Mouse (Mus musculus) spleen, adult 2 months (tissue): ENCODE results near the gene Rnf111. TPM values are rescaled to one million over a fixed set of nuclear protein-coding genes. Genes with fewer than 3 reads are reported as not detected.
A peak's percentile ranks its signal among the peaks of the same experiment; 100 is the strongest.

ENCODE experiments used
- DNase-seq, 2 experiments: peaks; one replicate each; pipeline versions ENCODE4 v3.0.0 to v3.0.0-alpha.2; 2012 to 2021; ENCODE audit warnings: low spot score in 2 of 2, low read depth in 1 of 2
- H3K27ac ChIP-seq: fragments of 200-500 bp; 2 replicates; pipeline ENCODE4 v1.5.1; 2012; ENCODE audit warnings: low read length, inconsistent platforms; ENCODE audit not compliant: insufficient read depth
- H3K27me3 ChIP-seq: fragments of 200-500 bp; 2 replicates; pipeline ENCODE4 v1.6.1; 2012; ENCODE audit warnings: mild to moderate bottlenecking, moderate library complexity, low read length, inconsistent platforms; ENCODE audit not compliant: control insufficient read depth, insufficient read depth
- H3K36me3 ChIP-seq: fragments of 200-500 bp; 2 replicates; pipeline ENCODE4 v1.6.1; 2012; ENCODE audit warnings: mild to moderate bottlenecking, low read length, inconsistent platforms; ENCODE audit not compliant: control insufficient read depth, insufficient read depth
- H3K4me1 ChIP-seq: fragments of 200-500 bp; 2 replicates; pipeline ENCODE4 v1.6.1; 2011; ENCODE audit warnings: inconsistent platforms; ENCODE audit not compliant: control insufficient read depth, insufficient read depth, insufficient read length
- H3K4me3 ChIP-seq: fragments of 200-500 bp; 2 replicates; pipeline ENCODE4 v1.5.1; 2011; ENCODE audit warnings: mild to moderate bottlenecking, inconsistent platforms; ENCODE audit not compliant: insufficient read depth, insufficient read length; ENCODE audit errors: extremely low read depth
- CTCF ChIP-seq: fragments of 200-500 bp; IDR thresholded peaks from 2 replicates; pipeline ENCODE4 v1.5.1; 2011; ENCODE audit warnings: mild to moderate bottlenecking, inconsistent platforms; ENCODE audit not compliant: insufficient read depth, insufficient read length, insufficient replicate concordance; ENCODE audit errors: extremely low read depth
- POLR2A ChIP-seq: fragments of 200-500 bp; IDR thresholded peaks from 2 replicates; pipeline ENCODE4 v1.6.1; 2011; ENCODE audit warnings: low read depth, low read length, inconsistent platforms
- WGBS: fragments of 180-500 bp; shearing (Covaris S2); methylation state at CpG from one replicate; pipeline ENCODE4 v1.1.7; 2018; 5-methylcytosine and 5-hydroxymethylcytosine counted together
- polyA plus RNA-seq: library from polyadenylated mRNA; depleted of rRNA; stranded (reverse); fragments of >200 nt; gene quantifications from 2 replicates; pipeline ENCODE4 v1.2.3, GENCODE M21; 2012

Gene Rnf111
- polyA plus RNA-seq, 1 experiment: 58.5 TPM

GRCm38 (mm10) chr9:70543048-70543880, 39.7 kb upstream of the Rnf111 start:
- TF ChIP-seq POLR2A (no peak), CTCF (no peak)
- Histone ChIP-seq H3K27ac (peak overlapping the region; percentile 98), H3K36me3 (peaks cover 2% of the 10 kb centered on the region; the same call in 1 of the 2 replicates), H3K27me3 (no peaks in the 10 kb centered on the region), H3K4me3 (peak overlapping the region; percentile 91), H3K4me1 (0 out of 2 replicates have a peak, but pooled peaks cover 3% of the 10 kb centered on the region)
- peak; percentile 3 to 60 for DNase-seq
- 1% methylated on average over 63 of the region's 64 CpGs for WGBS

GRCm38 (mm10) chr9:70542305-70543041, 38.9 kb upstream of the Rnf111 start, which contains the start of gene Sltm:
Sltm (plus strand) TSS chr9:70542754.
- peak; percentile 69 for TF ChIP-seq POLR2A
- no peak for TF ChIP-seq CTCF
- Histone ChIP-seq H3K4me1 (0 out of 2 replicates have a peak, but pooled peaks cover 3% of the 10 kb centered on the region), H3K27ac (peak within 1 kb of the TSS; percentile 98), H3K4me3 (peak within 1 kb of the TSS; percentile 91), H3K27me3 (no peaks in the 10 kb centered on the region), H3K36me3 (0 out of 2 replicates have a peak, but pooled peaks cover 1% of the 10 kb centered on the region)
- WGBS: under 1% methylated on average over 73 of the region's 75 CpGs
- DNase-seq: peak; percentile 90 to 100

- H3K4me1 ChIP-seq: 0 out of 2 replicates have a peak, but pooled peaks cover 3% of the 10 kb centered on the region
- WGBS: 27% methylated on average over 6 of the region's 6 CpGs
- no peak for DNase-seq
- no peak overlapping the region for H3K4me3 ChIP-seq
- H3K27ac ChIP-seq: no peak overlapping the region
- H3K36me3 ChIP-seq: 0 out of 2 replicates have a peak, but pooled peaks cover 1% of the 10 kb centered on the region
- no peak for TF ChIP-seq CTCF
- no peak for TF ChIP-seq POLR2A
- H3K27me3 ChIP-seq: no peaks in the 10 kb centered on the region
Measured at GRCm38 (mm10) chr9:70541584-70541983, 38.1 kb upstream of the Rnf111 start.

GRCm38 (mm10) chr9:70533328-70533727, 29.8 kb upstream of the Rnf111 start:
- no peak for DNase-seq
- TF ChIP-seq POLR2A (no peak), CTCF (no peak)
- Histone ChIP-seq H3K4me3 (no peak overlapping the region), H3K36me3 (no peaks in the 10 kb centered on the region), H3K4me1 (no peaks in the 10 kb centered on the region), H3K27me3 (no peaks in the 10 kb centered on the region), H3K27ac (no peak overlapping the region)
- 85% methylated on average over 3 of the region's 3 CpGs for WGBS

GRCm38 (mm10) chr9:70524366-70524765, 20.8 kb upstream of the Rnf111 start:
- Histone ChIP-seq H3K36me3 (no peaks in the 10 kb centered on the region), H3K4me3 (no peak overlapping the region), H3K27ac (no peak overlapping the region), H3K4me1 (no peaks in the 10 kb centered on the region), H3K27me3 (no peaks in the 10 kb centered on the region)
- WGBS: 44% methylated on average over 7 of the region's 7 CpGs
- TF ChIP-seq CTCF (no peak), POLR2A (no peak)
- DNase-seq: no peak

GRCm38 (mm10) chr9:70523813-70524212, 20.3 kb upstream of the Rnf111 start:
- 95% methylated on average over 3 of the region's 3 CpGs for WGBS
- DNase-seq: no peak
- Histone ChIP-seq H3K27me3 (no peaks in the 10 kb centered on the region), H3K4me1 (no peaks in the 10 kb centered on the region), H3K36me3 (no peaks in the 10 kb centered on the region), H3K4me3 (no peak overlapping the region), H3K27ac (no peak overlapping the region)
- TF ChIP-seq CTCF (no peak), POLR2A (no peak)
